Mouse (Mus musculus) intestine, postnatal 0 days (tissue): Measurements from ENCODE around the gene Fto. TPM values are rescaled to one million over a fixed set of nuclear protein-coding genes. Genes with fewer than 3 reads are reported as not detected.

Source experiments
- ATAC-seq: fragments of 200-750 bp; cut with Nextera tagmentation; 2 replicates; pipeline ENCODE4 v1.8.0; 2017; ENCODE audit warnings: mild to moderate bottlenecking, moderate TSS enrichment, moderate library complexity
- H3K27ac ChIP-seq: fragments of 300-500 bp; sonication (generic); 2 replicates; pipeline ENCODE4 v1.5.1; 2014; ENCODE audit warnings: mild to moderate bottlenecking, low read depth, low read length, moderate library complexity
- H3K27me3 ChIP-seq: fragments of 300-500 bp; sonication (generic); replicated peaks from 2 replicates; pipeline ENCODE4 v1.6.1; 2014; ENCODE audit warnings: low read length, mixed read lengths; ENCODE audit not compliant: control insufficient read depth, insufficient read depth
- H3K36me3 ChIP-seq: fragments of 300-500 bp; sonication (generic); 2 replicates; pipeline ENCODE4 v1.6.1; 2014; ENCODE audit warnings: mild to moderate bottlenecking, moderate library complexity; ENCODE audit not compliant: control insufficient read depth, insufficient read depth
- H3K4me1 ChIP-seq: fragments of 300-500 bp; sonication (generic); replicated peaks from 2 replicates; pipeline ENCODE4 v1.6.1; 2014; ENCODE audit warnings: antibody characterized with exemption, low read length, mixed read lengths; ENCODE audit not compliant: control insufficient read depth, insufficient read depth
- H3K4me2 ChIP-seq: fragments of 300-500 bp; sonication (generic); replicated peaks from 2 replicates; pipeline ENCODE4 v1.6.1; 2014; ENCODE audit warnings: low read depth, mild to moderate bottlenecking, moderate library complexity
- H3K4me3 ChIP-seq: fragments of 300-500 bp; sonication (generic); 2 replicates; pipeline ENCODE4 v1.5.1; 2014; ENCODE audit warnings: low read depth, low read length
- H3K9ac ChIP-seq: fragments of 300-500 bp; sonication (generic); 2 replicates; pipeline ENCODE4 v1.6.1; 2014; ENCODE audit warnings: mild to moderate bottlenecking, low read depth, low read length
- H3K9me3 ChIP-seq: fragments of 300-500 bp; sonication (generic); 2 replicates; pipeline ENCODE4 v1.6.1; 2016; ENCODE audit warnings: mixed run types; ENCODE audit not compliant: control insufficient read depth
- CTCF ChIP-seq: sonication (generic); IDR thresholded peaks from 2 replicates; pipeline ENCODE4 v1.5.1; 2016; ENCODE audit warnings: low read depth, mild to moderate bottlenecking, control low read depth, antibody characterized with exemption, moderate library complexity
- WGBS: fragments of 180-500 bp; shearing (Covaris S2); extraction: QIAGEN DNeasy Blood & Tissue Kit; methylation state at CpG from one replicate; pipeline ENCODE4 v1.1.7; 2014; 5-methylcytosine and 5-hydroxymethylcytosine counted together
- polyA plus RNA-seq: library from polyadenylated mRNA; unstranded; fragments of >200 nt; fragmentation: Nextera tagmentation; extraction: Ambion mirVana; gene quantifications from 2 replicates; pipeline ENCODE4 v1.2.1, GENCODE M21; 2015

Gene Fto
- polyA plus RNA-seq, 1 experiment from 2014 or later = 21.7 TPM

GRCm38 (mm10) chr8:91378846-91379499, 65.6 kb downstream of the Fto start:
- TF ChIP-seq CTCF = peak; percentile 93
- WGBS = 54% methylated on average over 13 of the region's 13 CpGs
- H3K36me3 ChIP-seq = no peaks in the 10 kb centered on the region
- no peaks in the 10 kb centered on the region for H3K9me3 ChIP-seq
- no peak overlapping the region for H3K4me2 ChIP-seq
- no peak overlapping the region for H3K9ac ChIP-seq
- no peak overlapping the region for H3K4me3 ChIP-seq
- H3K27ac ChIP-seq = no peak overlapping the region
- no peaks in the 10 kb centered on the region for H3K27me3 ChIP-seq
- 0 out of 2 replicates have a peak, but pooled peaks have one; percentile 38 for ATAC-seq
- H3K4me1 ChIP-seq = peaks cover 6% of the 10 kb centered on the region

- H3K36me3 ChIP-seq = no peaks in the 10 kb centered on the region
- H3K4me1 ChIP-seq = peaks cover 6% of the 10 kb centered on the region
- H3K4me2 ChIP-seq = peak overlapping the region; percentile 45
- no peaks in the 10 kb centered on the region for H3K27me3 ChIP-seq
- no peak overlapping the region for H3K4me3 ChIP-seq
- no peak for ATAC-seq
- H3K9ac ChIP-seq = no peak overlapping the region
- WGBS = 29% methylated on average over 10 of the region's 10 CpGs
- no peak overlapping the region for H3K27ac ChIP-seq
- TF ChIP-seq CTCF = no peak
- H3K9me3 ChIP-seq = no peaks in the 10 kb centered on the region
Observed at GRCm38 (mm10) chr8:91380796-91381542, 67.6 kb downstream of the Fto start.

GRCm38 (mm10) chr8:91381543-91382106, 68.3 kb downstream of the Fto start:
- peak overlapping the region; percentile 45 for H3K4me2 ChIP-seq
- no peak overlapping the region for H3K4me3 ChIP-seq
- no peaks in the 10 kb centered on the region for H3K36me3 ChIP-seq
- H3K27me3 ChIP-seq = no peaks in the 10 kb centered on the region
- no peak for ATAC-seq
- no peak overlapping the region for H3K9ac ChIP-seq
- WGBS = 18% methylated on average over 7 of the region's 7 CpGs
- peaks cover 6% of the 10 kb centered on the region for H3K4me1 ChIP-seq
- no peaks in the 10 kb centered on the region for H3K9me3 ChIP-seq
- TF ChIP-seq CTCF = no peak
- no peak overlapping the region for H3K27ac ChIP-seq

GRCm38 (mm10) chr8:91383210-91383609, 69.9 kb downstream of the Fto start:
- H3K27ac ChIP-seq = no peak overlapping the region
- H3K36me3 ChIP-seq = no peaks in the 10 kb centered on the region
- 83% methylated on average over 3 of the region's 3 CpGs for WGBS
- H3K9me3 ChIP-seq = no peaks in the 10 kb centered on the region
- H3K27me3 ChIP-seq = no peaks in the 10 kb centered on the region
- H3K4me3 ChIP-seq = no peak overlapping the region
- TF ChIP-seq CTCF = no peak
- peaks cover 6% of the 10 kb centered on the region for H3K4me1 ChIP-seq
- H3K4me2 ChIP-seq = no peak overlapping the region
- no peak overlapping the region for H3K9ac ChIP-seq
- no peak for ATAC-seq

GRCm38 (mm10) chr8:91383811-91384210, 70.5 kb downstream of the Fto start:
- Histone ChIP-seq H3K4me3 (no peak overlapping the region), H3K27ac (no peak overlapping the region), H3K27me3 (no peaks in the 10 kb centered on the region), H3K9ac (no peak overlapping the region), H3K4me1 (peaks cover 6% of the 10 kb centered on the region), H3K9me3 (no peaks in the 10 kb centered on the region), H3K36me3 (no peaks in the 10 kb centered on the region), H3K4me2 (no peak overlapping the region)
- WGBS = 81% methylated on average over 11 of the region's 11 CpGs
- no peak for ATAC-seq
- TF ChIP-seq CTCF = no peak

GRCm38 (mm10) chr8:91384389-91384788, 71.1 kb downstream of the Fto start:
- Histone ChIP-seq H3K4me1 (peaks cover 6% of the 10 kb centered on the region), H3K4me2 (no peak overlapping the region), H3K4me3 (no peak overlapping the region), H3K27me3 (no peaks in the 10 kb centered on the region), H3K36me3 (no peaks in the 10 kb centered on the region), H3K27ac (no peak overlapping the region), H3K9me3 (no peaks in the 10 kb centered on the region), H3K9ac (no peak overlapping the region)
- TF ChIP-seq CTCF = no peak
- no peak for ATAC-seq
- 83% methylated on average over 3 of the region's 3 CpGs for WGBS
